In genomic region chr8:77366446-77366845, GRCm38 (mm10) we compare ENCODE assay signal across 16 mouse cellular contexts.
DNase-seq lines count a peak whose midpoint lies in the region; ATAC-seq and TF ChIP-seq lines count a peak whose summit lies in the region.
"Had no signal": no experiment of that assay in that cellular context is flagged by ENCODE, and none has a peak within 500 bp of the region (broad histone marks: within the 10 kb centered on the region; RNA-seq: fewer than 3 reads in every experiment).

No protein-coding gene starts in this region.

- no peaks in the 10 kb centered on the region for H3K27me3 ChIP-seq in kidney, embryonic 14.5 days (ENCODE audit: control insufficient read depth, insufficient read depth, low read length)
- no peaks in the 10 kb centered on the region for H3K27me3 ChIP-seq in kidney, embryonic 16.5 days (ENCODE audit: insufficient read depth, low read length)
- H3K27me3 ChIP-seq: embryonic facial prominence, embryonic 12.5 days; forebrain, embryonic 13.5 days; forebrain, embryonic 15.5 days had no signal

- no peak overlapping the region for H3K27ac ChIP-seq in kidney, embryonic 14.5 days (ENCODE audit: low read depth, low read length)
- peak overlapping the region; percentile 18; the same call in 1 of the 2 replicates for H3K27ac ChIP-seq in kidney, embryonic 16.5 days (ENCODE audit: low read length)
- H3K27ac ChIP-seq in layer of hippocampus, adult 2 months, result peak overlapping the region; percentile 92; the same call in 1 of the 2 replicates
- H3K27ac ChIP-seq: embryonic facial prominence, embryonic 10.5 days; embryonic facial prominence, embryonic 12.5 days; forebrain, embryonic 13.5 days; forebrain, embryonic 15.5 days had no signal

- no peaks in the 10 kb centered on the region for H3K4me1 ChIP-seq in kidney, embryonic 14.5 days (ENCODE audit: control insufficient read depth, insufficient read depth, low read length)
- peaks cover 14% of the 10 kb centered on the region for H3K4me1 ChIP-seq in kidney, embryonic 16.5 days (ENCODE audit: insufficient read depth, low read length)

- H3K4me2 ChIP-seq in kidney, embryonic 14.5 days (replicated peaks; ENCODE audit: low read depth, low read length), result no peak overlapping the region
- H3K4me2 ChIP-seq in kidney, embryonic 16.5 days (replicated peaks; ENCODE audit: low read depth, low read length), result no peak overlapping the region
- H3K4me2 ChIP-seq: embryonic facial prominence, embryonic 12.5 days; forebrain, embryonic 13.5 days; forebrain, embryonic 15.5 days had no signal

- H3K36me3 ChIP-seq in kidney, embryonic 14.5 days (ENCODE audit: control insufficient read depth, insufficient read depth, low read length), result peaks cover 3% of the 10 kb centered on the region; the same call in 1 of the 2 replicates
- H3K36me3 ChIP-seq in kidney, embryonic 16.5 days (ENCODE audit: insufficient read depth, low read length), result peaks cover 11% of the 10 kb centered on the region; the same call in 1 of the 2 replicates
- H3K36me3 ChIP-seq: embryonic facial prominence, embryonic 12.5 days; forebrain, embryonic 15.5 days had no signal

- TF ChIP-seq CTCF in layer of hippocampus, adult 2 months (conservative IDR thresholded peaks at IDR 0.05), result no peak

- peak; percentile 59; the same call in 1 of the 2 replicates for ATAC-seq in kidney, embryonic 14.5 days (ENCODE audit: low FRiP score, low TSS enrichment)
- peak; percentile 90 for ATAC-seq in kidney, embryonic 16.5 days (ENCODE audit: low FRiP score, low TSS enrichment)
- ATAC-seq: activated CD4-positive, CD25-positive, alpha-beta regulatory T cell, adult 4 months; forebrain, embryonic 13.5 days; forebrain, embryonic 15.5 days had no signal

- no peak overlapping the region for H3K4me3 ChIP-seq in kidney, embryonic 14.5 days (ENCODE audit: low read length)
- H3K4me3 ChIP-seq in kidney, embryonic 16.5 days (ENCODE audit: low read length), result no peak overlapping the region
- no peak overlapping the region for H3K4me3 ChIP-seq in layer of hippocampus, adult 2 months
- H3K4me3 ChIP-seq: embryonic facial prominence, embryonic 10.5 days; embryonic facial prominence, embryonic 12.5 days; forebrain, embryonic 13.5 days; forebrain, embryonic 15.5 days had no signal

- 55% methylated on average over 4 of the region's 4 CpGs for WGBS in kidney, embryonic 14.5 days
- 40% methylated on average over 4 of the region's 4 CpGs for WGBS in kidney, embryonic 16.5 days

- H3K9me3 ChIP-seq in kidney, embryonic 14.5 days (ENCODE audit: control insufficient read depth, low read length), result no peaks in the 10 kb centered on the region
- H3K9me3 ChIP-seq in kidney, embryonic 16.5 days (ENCODE audit: low read length), result no peaks in the 10 kb centered on the region
- H3K9me3 ChIP-seq: embryonic facial prominence, embryonic 10.5 days; embryonic facial prominence, embryonic 12.5 days; forebrain, embryonic 13.5 days; forebrain, embryonic 15.5 days had no signal

- no peak for DNase-seq in kidney, postnatal 25 days
- DNase-seq in kidney, postnatal 14 days, result no peak
- DNase-seq in layer of hippocampus, adult 2 months (ENCODE audit: low spot score in 2 of 2), result no peak
- no peak for DNase-seq in layer of hippocampus, adult 9-11 months
- no peak for DNase-seq in lung, postnatal 10 days
- DNase-seq: adrenal gland, adult 8-10 months; cerebellum, adult 11-12 months; cerebellum, adult 2 months; cerebellum, adult 9-10 months had no signal

- H3K9ac ChIP-seq in kidney, embryonic 14.5 days (ENCODE audit: low read depth, low read length), result no peak overlapping the region
- H3K9ac ChIP-seq in kidney, embryonic 16.5 days (replicated peaks; ENCODE audit: low read length), result no peak overlapping the region
- H3K9ac ChIP-seq: embryonic facial prominence, embryonic 12.5 days; forebrain, embryonic 13.5 days; forebrain, embryonic 15.5 days had no signal
